Mouse (Mus musculus) limb, embryonic 14.5 days (tissue): ENCODE measurements around the gene Hsf4. TPM values are rescaled to one million over a fixed set of nuclear protein-coding genes. Genes with fewer than 3 reads are reported as not detected.
A peak's percentile ranks its signal among the peaks of the same experiment; 100 is the strongest.

Experiments used
- ATAC-seq: fragments of 200-750 bp; cut with Nextera tagmentation; 2 replicates; pipeline ENCODE4 v1.8.0; 2017; ENCODE audit warnings: low read depth, moderate number of reproducible peaks, moderate TSS enrichment; ENCODE audit not compliant: low FRiP score
- DNase-seq: peaks from one replicate; pipeline ENCODE4 v3.0.0-alpha.2; 2015; ENCODE audit warnings: low spot score
- H3K27ac ChIP-seq: fragments of 300-500 bp; sonication (generic); replicated peaks from 2 replicates; pipeline ENCODE4 v1.5.1; 2014; ENCODE audit warnings: low read depth, mild to moderate bottlenecking, low read length, moderate library complexity, mixed read lengths
- H3K27me3 ChIP-seq: fragments of 300-500 bp; sonication (generic); 2 replicates; pipeline ENCODE4 v1.6.1; 2014; ENCODE audit warnings: low read length, mixed read lengths; ENCODE audit not compliant: control insufficient read depth, insufficient read depth
- H3K36me3 ChIP-seq: fragments of 300-500 bp; sonication (generic); 2 replicates; pipeline ENCODE4 v1.6.1; 2014; ENCODE audit warnings: mild to moderate bottlenecking, low read length, moderate library complexity, mixed read lengths; ENCODE audit not compliant: control insufficient read depth, insufficient read depth
- H3K4me1 ChIP-seq: fragments of 300-500 bp; sonication (generic); 2 replicates; pipeline ENCODE4 v1.6.1; 2014; ENCODE audit warnings: antibody characterized with exemption, low read length, mixed read lengths; ENCODE audit not compliant: control insufficient read depth, insufficient read depth
- H3K4me2 ChIP-seq: fragments of 300-500 bp; sonication (generic); replicated peaks from 2 replicates; pipeline ENCODE4 v1.6.1; 2014; ENCODE audit warnings: low read depth, mild to moderate bottlenecking, low read length, moderate library complexity; ENCODE audit not compliant: severe bottlenecking
- H3K4me3 ChIP-seq: fragments of 300-500 bp; sonication (generic); replicated peaks from 2 replicates; pipeline ENCODE4 v1.5.1; 2014; ENCODE audit warnings: low read length
- H3K9ac ChIP-seq: fragments of 300-500 bp; sonication (generic); 2 replicates; pipeline ENCODE4 v1.6.1; 2014; ENCODE audit warnings: mild to moderate bottlenecking, low read depth, low read length, moderate library complexity; ENCODE audit not compliant: severe bottlenecking
- H3K9me3 ChIP-seq: fragments of 300-500 bp; sonication (generic); 2 replicates; pipeline ENCODE4 v1.6.1; 2016; ENCODE audit warnings: low read length; ENCODE audit not compliant: control insufficient read depth
- POLR2A ChIP-seq: fragments of 200-500 bp; IDR thresholded peaks from 2 replicates; pipeline ENCODE4 v1.8.0; 2012; ENCODE audit warnings: inconsistent platforms, mild to moderate bottlenecking, moderate library complexity, borderline replicate concordance; ENCODE audit not compliant: insufficient read depth, insufficient read length; ENCODE audit errors: extremely low read depth
- WGBS: fragments of 180-500 bp; shearing (Covaris S2); extraction: QIAGEN DNeasy Blood & Tissue Kit; methylation state at CpG from one replicate; pipeline ENCODE4 v1.1.7; 2014; 5-methylcytosine and 5-hydroxymethylcytosine counted together
- polyA plus RNA-seq, 2 experiments: library from polyadenylated mRNA; depleted of rRNA in 1 of 2; stranded (reverse) in 1 of 2; unstranded in 1 of 2; fragments of >200 nt; fragmentation: Nextera tagmentation in 1 of 2; extraction: Ambion mirVana in 1 of 2; gene quantifications; 2 replicates each; pipeline versions ENCODE4 v1.2.1 to v1.2.3; 2012 to 2014

Hsf4 gene
- polyA plus RNA-seq, 2 experiments, result 0.14 to 0.62 TPM

- Histone ChIP-seq H3K9me3 (no peaks in the 10 kb centered on the region), H3K4me3 (peak within 1 kb of the TSS; percentile 91), H3K27ac (0 out of 2 replicates have a peak within 1 kb of the TSS, but pooled peaks have one; percentile 55), H3K9ac (peak within 1 kb of the TSS; percentile 83), H3K4me2 (peak within 1 kb of the TSS; percentile 91), H3K27me3 (no peaks in the 10 kb centered on the region), H3K36me3 (peaks cover 37% of the 10 kb centered on the region), H3K4me1 (peaks cover 15% of the 10 kb centered on the region)
- TF ChIP-seq POLR2A, result 0 out of 2 replicates have a peak, but pooled peaks have one; percentile 49
- DNase-seq (peak; percentile 92), ATAC-seq (peak; percentile 92)
- WGBS, result under 1% methylated on average over 52 of the region's 58 CpGs
Observed at GRCm38 (mm10) chr8:105297511-105298192, 28.1 kb downstream of the Hsf4 start, which contains the start of gene E2f4. Gene E2f4 (plus strand): TSS chr8:105297663.

GRCm38 (mm10) chr8:105298351-105299252 lies 29.0 kb downstream of the Hsf4 start:
- Histone ChIP-seq H3K4me3 (peak overlapping the region; percentile 91), H3K27ac (no peak overlapping the region), H3K9ac (peak overlapping the region; percentile 83), H3K9me3 (no peaks in the 10 kb centered on the region), H3K27me3 (no peaks in the 10 kb centered on the region), H3K4me1 (peaks cover 15% of the 10 kb centered on the region), H3K36me3 (peaks cover 46% of the 10 kb centered on the region), H3K4me2 (peak overlapping the region; percentile 91)
- ATAC-seq (no peak), DNase-seq (no peak)
- no peak for TF ChIP-seq POLR2A
- WGBS, result 56% methylated on average over 18 of the region's 18 CpGs

- WGBS, result 93% methylated on average over 8 of the region's 8 CpGs
- Histone ChIP-seq H3K27ac (no peak overlapping the region), H3K4me1 (peaks cover 21% of the 10 kb centered on the region), H3K4me2 (no peak overlapping the region), H3K9ac (no peak overlapping the region), H3K4me3 (no peak overlapping the region), H3K27me3 (no peaks in the 10 kb centered on the region), H3K36me3 (peaks cover 59% of the 10 kb centered on the region), H3K9me3 (no peaks in the 10 kb centered on the region)
- no peak for DNase-seq
- no peak for ATAC-seq
- no peak for TF ChIP-seq POLR2A
Observed at GRCm38 (mm10) chr8:105299962-105300361, 30.4 kb downstream of the Hsf4 start.

GRCm38 (mm10) chr8:105303396-105303795 lies 33.8 kb downstream of the Hsf4 start:
- WGBS, result 83% methylated on average over 8 of the region's 8 CpGs
- Histone ChIP-seq H3K4me1 (peaks cover 25% of the 10 kb centered on the region), H3K9me3 (no peaks in the 10 kb centered on the region), H3K36me3 (peaks cover 74% of the 10 kb centered on the region), H3K9ac (no peak overlapping the region), H3K4me3 (no peak overlapping the region), H3K27ac (no peak overlapping the region), H3K4me2 (no peak overlapping the region), H3K27me3 (no peaks in the 10 kb centered on the region)
- no peak for TF ChIP-seq POLR2A
- ATAC-seq (no peak), DNase-seq (no peak)

GRCm38 (mm10) chr8:105303874-105304273 lies 34.3 kb downstream of the Hsf4 start:
- no peak overlapping the region for H3K27ac ChIP-seq
- no peaks in the 10 kb centered on the region for H3K9me3 ChIP-seq
- H3K4me1 ChIP-seq, result peaks cover 20% of the 10 kb centered on the region
- no peak overlapping the region for H3K4me2 ChIP-seq
- H3K27me3 ChIP-seq, result no peaks in the 10 kb centered on the region
- H3K36me3 ChIP-seq, result peaks cover 77% of the 10 kb centered on the region
- ATAC-seq (no peak), DNase-seq (no peak)
- H3K4me3 ChIP-seq, result no peak overlapping the region
- no peak overlapping the region for H3K9ac ChIP-seq
- WGBS, result 81% methylated on average over 9 of the region's 9 CpGs
- TF ChIP-seq POLR2A, result no peak
